Mouse (Mus musculus) heart, embryonic 10.5 days (tissue): ENCODE measurements around the gene Nfe2. TPM values are rescaled to one million over a fixed set of nuclear protein-coding genes. Genes with fewer than 3 reads are reported as not detected.

Experiments
- DNase-seq: peaks from one replicate; pipeline ENCODE4 v3.0.0-alpha.2; 2017; ENCODE audit warnings: low spot score
- H3K27ac ChIP-seq: fragments of 300-500 bp; sonication (generic); 2 replicates; pipeline ENCODE4 v1.5.1; 2016; ENCODE audit warnings: mild to moderate bottlenecking
- H3K27me3 ChIP-seq: fragments of 300-500 bp; sonication (generic); 2 replicates; pipeline ENCODE4 v1.6.1; 2016; ENCODE audit warnings: mild to moderate bottlenecking; ENCODE audit not compliant: poor library complexity, insufficient read depth, severe bottlenecking
- H3K36me3 ChIP-seq: fragments of 300-500 bp; sonication (generic); 2 replicates; pipeline ENCODE4 v1.6.1; 2016; ENCODE audit warnings: mild to moderate bottlenecking, moderate library complexity
- H3K4me1 ChIP-seq: fragments of 300-500 bp; sonication (generic); 2 replicates; pipeline ENCODE4 v1.6.1; 2016; ENCODE audit warnings: mild to moderate bottlenecking
- H3K4me3 ChIP-seq: fragments of 300-500 bp; sonication (generic); 2 replicates; pipeline ENCODE4 v1.5.1; 2016; ENCODE audit warnings: mild to moderate bottlenecking, moderate library complexity
- H3K9me3 ChIP-seq: fragments of 300-500 bp; sonication (generic); 2 replicates; pipeline ENCODE4 v1.6.1; 2016; ENCODE audit warnings: mild to moderate bottlenecking, moderate library complexity
- WGBS: fragments of 180-500 bp; shearing (Covaris S2); methylation state at CpG from one replicate; pipeline ENCODE4 v1.1.7; 2016; 5-methylcytosine and 5-hydroxymethylcytosine counted together
- microRNA counts: library from miRNA; unstranded; fragments of <30 nt; microRNA quantifications from one replicate; lab custom pipeline; 2017
- microRNA-seq: library from miRNA; unstranded; fragments of <30 nt; microRNA quantifications from one replicate; pipeline ENCODE4, GENCODE M21; 2017
- polyA plus RNA-seq: library from polyadenylated mRNA; unstranded; fragments of >200 nt; fragmentation: Nextera tagmentation; extraction: Ambion mirVana; gene quantifications from 2 replicates; pipeline ENCODE4 v1.2.1, GENCODE M21; 2016

The Nfe2 gene
- polyA plus RNA-seq, 1 experiment from 2014 or later, result 19.4 TPM

- DNase-seq, result peak; percentile 94
- no peaks in the 10 kb centered on the region for H3K27me3 ChIP-seq
- H3K4me3 ChIP-seq, result peak overlapping the region; percentile 54
- H3K9me3 ChIP-seq, result no peaks in the 10 kb centered on the region
- peaks cover 30% of the 10 kb centered on the region for H3K36me3 ChIP-seq
- H3K27ac ChIP-seq, result peak overlapping the region; percentile 89
- H3K4me1 ChIP-seq, result peaks cover 28% of the 10 kb centered on the region
- WGBS, result under 1% methylated on average over 15 of the region's 15 CpGs
Measured at GRCm38 (mm10) chr15:103214971-103215907, 43.0 kb downstream of the Nfe2 start.

GRCm38 (mm10) chr15:103214149-103214548, 44.1 kb downstream of the Nfe2 start:
- no peak for DNase-seq
- H3K27ac ChIP-seq, result peak overlapping the region; percentile 89
- H3K36me3 ChIP-seq, result peaks cover 41% of the 10 kb centered on the region
- H3K27me3 ChIP-seq, result no peaks in the 10 kb centered on the region
- H3K4me3 ChIP-seq, result peak overlapping the region; percentile 54
- WGBS, result 33% methylated on average over 2 of the region's 2 CpGs
- peaks cover 28% of the 10 kb centered on the region for H3K4me1 ChIP-seq
- no peaks in the 10 kb centered on the region for H3K9me3 ChIP-seq

GRCm38 (mm10) chr15:103205156-103205555, 53.0 kb downstream of the Nfe2 start:
- no peak for DNase-seq
- Histone ChIP-seq H3K4me1 (peaks cover 12% of the 10 kb centered on the region), H3K9me3 (no peaks in the 10 kb centered on the region), H3K27me3 (no peaks in the 10 kb centered on the region), H3K36me3 (peaks cover 83% of the 10 kb centered on the region), H3K4me3 (no peak overlapping the region), H3K27ac (no peak overlapping the region)
- WGBS, result 77% methylated on average over 2 of the region's 2 CpGs

- Histone ChIP-seq H3K27me3 (no peaks in the 10 kb centered on the region), H3K4me3 (no peak overlapping the region), H3K4me1 (peaks cover 14% of the 10 kb centered on the region), H3K36me3 (peaks cover 83% of the 10 kb centered on the region), H3K9me3 (no peaks in the 10 kb centered on the region), H3K27ac (peak overlapping the region; percentile 57)
- 38% methylated on average over 6 of the region's 6 CpGs for WGBS
- no peak for DNase-seq
Measured at GRCm38 (mm10) chr15:103202088-103202793, 56.0 kb downstream of the Nfe2 start.

MicroRNAs encoded within 50 kb of the gene (microRNA counts, 519-probe panel; counts per million panel counts)
- microRNA mmu-miR-148b (lab: Ali Mortazavi, UCI), result 6,101 counts per million, percentile 59 among the panel's probes with 10 or more counts

Small RNA genes lying within 50 kb of the gene (microRNA-seq; reads per million reads assigned to microRNA genes)
- gene Mir148b, result 208 reads per million, percentile 59 among the genes with 10 or more reads in this experiment

Other genes with a start within 250 kb of the Nfe2 start
- 0.81 and 6.6 TPM in 2 replicates for gene Hoxc4, start 239.5 kb downstream of the Nfe2 start, polyA plus RNA-seq
- 16.2 and 19.5 TPM in 2 replicates for gene Smug1, start 91.3 kb downstream of the Nfe2 start, polyA plus RNA-seq
- 152 and 154 TPM in 2 replicates for gene Cbx5, start 18.6 kb downstream of the Nfe2 start, polyA plus RNA-seq
- gene Hnrnpa1, start 18.0 kb downstream of the Nfe2 start, polyA plus RNA-seq, result 682 and 901 TPM in 2 replicates
- gene Copz1, start 14.3 kb upstream of the Nfe2 start, polyA plus RNA-seq, result 220 and 264 TPM in 2 replicates
- 0.35 TPM in 1 of 2 replicates, not detected in the other for gene Gpr84, start 52.2 kb upstream of the Nfe2 start, polyA plus RNA-seq
- 8.9 and 15.8 TPM in 2 replicates for gene Zfp385a, start 81.7 kb upstream of the Nfe2 start, polyA plus RNA-seq
- gene Itga5, start 108.4 kb upstream of the Nfe2 start, polyA plus RNA-seq, result 60.6 and 98.7 TPM in 2 replicates
- gene Gtsf1, start 172.1 kb upstream of the Nfe2 start, polyA plus RNA-seq, result 3.9 and 21.8 TPM in 2 replicates
- not detected in 2 replicates for gene Gtsf2, start 190.1 kb upstream of the Nfe2 start, polyA plus RNA-seq
- 1.00 and 2.2 TPM in 2 replicates for gene Nckap1l, start 195.4 kb upstream of the Nfe2 start, polyA plus RNA-seq
- gene Pde1b, start 244.6 kb upstream of the Nfe2 start, polyA plus RNA-seq, result 3.8 and 4.4 TPM in 2 replicates